Mouse (Mus musculus) bone marrow, adult 2 months (tissue): ENCODE results near the gene Actb. TPM values are rescaled to one million over a fixed set of nuclear protein-coding genes. Genes with fewer than 3 reads are reported as not detected.

Experiments used
- H3K27ac ChIP-seq: fragments of 200-500 bp; 2 replicates; pipeline ENCODE4 v1.5.1; 2012; ENCODE audit warnings: low read depth, mild to moderate bottlenecking, control low read depth, inconsistent platforms, low read length; ENCODE audit not compliant: control insufficient read depth, poor library complexity, insufficient read depth
- H3K4me1 ChIP-seq: fragments of 200-500 bp; 2 replicates; pipeline ENCODE4 v1.6.1; 2011; ENCODE audit warnings: low read length; ENCODE audit not compliant: control insufficient read depth, insufficient read depth
- H3K4me3 ChIP-seq: fragments of 200-500 bp; replicated peaks from 2 replicates; pipeline ENCODE3; 2011; ENCODE audit warnings: mild to moderate bottlenecking, low read depth, low read length, control low read depth; ENCODE audit not compliant: control insufficient read depth
- CTCF ChIP-seq: fragments of 200-500 bp; IDR thresholded peaks from 2 replicates; pipeline ENCODE4 v1.5.1; 2011; ENCODE audit warnings: low read length, control low read depth; ENCODE audit not compliant: control insufficient read depth, insufficient read depth
- POLR2A ChIP-seq: fragments of 200-500 bp; IDR thresholded peaks from 2 replicates; pipeline ENCODE4 v1.6.1; 2011; ENCODE audit warnings: low read depth, mild to moderate bottlenecking, control low read depth, low read length, borderline replicate concordance; ENCODE audit not compliant: control insufficient read depth
- WGBS: fragments of 180-500 bp; shearing (Covaris S2); methylation state at CpG from one replicate; pipeline ENCODE4 v1.1.7; 2018; 5-methylcytosine and 5-hydroxymethylcytosine counted together
- polyA plus RNA-seq: library from polyadenylated mRNA; stranded (reverse); fragments of >200 nt; gene quantifications from 2 replicates; pipeline ENCODE4 v1.2.4, GENCODE M21; 2011; ENCODE audit warnings: low replicate concordance; ENCODE audit not compliant: missing spikeins, insufficient read depth, insufficient read length

The Actb gene
- polyA plus RNA-seq, 1 experiment: 7,097 TPM

DNA sequence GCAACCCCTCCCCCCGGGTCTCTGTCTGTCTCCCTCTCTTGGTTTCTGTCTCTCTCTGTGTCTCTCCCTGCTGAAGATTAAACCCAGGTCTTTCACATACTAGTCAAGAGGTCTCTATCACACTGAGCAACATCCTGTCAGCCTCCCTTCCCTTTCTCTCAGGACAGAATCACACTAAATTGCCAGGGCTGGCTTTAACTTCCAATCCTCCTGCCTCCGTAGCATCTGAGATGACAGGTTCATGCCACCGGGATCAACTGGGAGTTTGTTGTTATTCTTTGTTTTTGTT, 20.3 kb upstream of the Actb start:
- WGBS: 57% methylated on average over 3 of the region's 3 CpGs
- Histone ChIP-seq H3K27ac (peak overlapping the region; percentile 83), H3K4me1 (peaks cover 10% of the 10 kb centered on the region), H3K4me3 (no peak overlapping the region)
- TF ChIP-seq CTCF (no peak), POLR2A (no peak)

GRCm38 (mm10) chr5:142926204-142926939, 19.8 kb upstream of the Actb start:
- H3K27ac ChIP-seq: peak overlapping the region; percentile 83
- H3K4me1 ChIP-seq: peaks cover 14% of the 10 kb centered on the region
- WGBS: 13% methylated on average over 13 of the region's 13 CpGs
- H3K4me3 ChIP-seq: peak overlapping the region; percentile 33
- TF ChIP-seq CTCF (no peak), POLR2A (peak; percentile 36; the same call in 1 of the 2 replicates)

GRCm38 (mm10) chr5:142924336-142924959, 17.9 kb upstream of the Actb start:
- Histone ChIP-seq H3K4me1 (peaks cover 13% of the 10 kb centered on the region; the same call in 1 of the 2 replicates), H3K4me3 (no peak overlapping the region), H3K27ac (no peak overlapping the region)
- TF ChIP-seq CTCF: no peak
- no peak for TF ChIP-seq POLR2A
- WGBS: 83% methylated on average over 12 of the region's 12 CpGs

GRCm38 (mm10) chr5:142923781-142924180, 17.2 kb upstream of the Actb start:
- peaks cover 13% of the 10 kb centered on the region; the same call in 1 of the 2 replicates for H3K4me1 ChIP-seq
- H3K4me3 ChIP-seq: no peak overlapping the region
- H3K27ac ChIP-seq: no peak overlapping the region
- WGBS: 74% methylated on average over 3 of the region's 3 CpGs
- TF ChIP-seq CTCF (no peak), POLR2A (no peak)

DNA sequence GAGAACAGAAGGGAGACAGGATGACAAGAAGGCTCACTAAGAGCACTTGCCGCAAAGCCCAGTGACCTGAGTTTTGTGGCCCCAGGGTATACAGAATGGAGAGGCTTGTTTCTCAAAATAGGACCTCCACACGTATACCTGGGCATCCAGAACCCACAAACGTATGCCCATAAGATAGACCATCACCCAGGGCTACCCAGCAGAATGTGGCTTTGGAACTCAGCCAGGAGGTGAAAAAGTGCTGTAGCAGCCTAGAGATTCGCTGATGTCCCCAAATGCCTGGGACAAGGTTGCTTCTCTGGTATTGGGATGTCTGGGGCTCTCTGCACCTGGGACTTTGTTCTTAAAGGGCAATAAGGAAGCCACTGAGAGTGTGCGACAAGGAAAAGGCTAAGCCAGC, 15.7 kb upstream of the Actb start:
- H3K27ac ChIP-seq: peak overlapping the region; percentile 94; the same call in 1 of the 2 replicates
- H3K4me1 ChIP-seq: peaks cover 10% of the 10 kb centered on the region; the same call in 1 of the 2 replicates
- H3K4me3 ChIP-seq: no peak overlapping the region
- WGBS: 58% methylated on average over 5 of the region's 5 CpGs
- TF ChIP-seq CTCF (no peak), POLR2A (no peak)

DNA sequence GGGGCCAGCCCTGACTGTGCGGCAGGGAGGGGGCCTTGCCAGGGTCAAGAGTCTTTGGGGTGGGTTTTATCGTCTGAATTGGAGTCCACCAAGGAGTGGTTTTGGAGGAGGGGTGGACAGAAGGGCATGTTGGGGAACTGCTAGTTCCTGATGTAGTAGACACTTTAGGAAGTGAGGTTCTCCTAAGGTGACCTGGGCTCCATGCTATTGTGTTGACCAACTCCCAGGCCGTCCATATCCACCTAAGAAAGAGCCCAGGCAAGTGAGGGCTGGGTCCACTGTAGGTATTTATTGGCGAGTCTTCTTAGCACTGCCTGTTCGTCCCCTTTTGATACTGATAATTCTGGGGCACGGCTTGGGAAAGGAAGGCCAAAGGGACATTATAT, 14.5 kb upstream of the Actb start:
- WGBS: 25% methylated on average over 6 of the region's 6 CpGs
- Histone ChIP-seq H3K27ac (peak overlapping the region; percentile 94), H3K4me1 (peaks cover 10% of the 10 kb centered on the region; the same call in 1 of the 2 replicates), H3K4me3 (no peak overlapping the region)
- TF ChIP-seq CTCF: no peak
- no peak for TF ChIP-seq POLR2A

GRCm38 (mm10) chr5:142920311-142921073, 13.9 kb upstream of the Actb start:
- H3K4me3 ChIP-seq: no peak overlapping the region
- peaks cover 10% of the 10 kb centered on the region; the same call in 1 of the 2 replicates for H3K4me1 ChIP-seq
- TF ChIP-seq CTCF: peak; percentile 36; the same call in 1 of the 2 replicates
- peak; percentile 81 for TF ChIP-seq POLR2A

DNA sequence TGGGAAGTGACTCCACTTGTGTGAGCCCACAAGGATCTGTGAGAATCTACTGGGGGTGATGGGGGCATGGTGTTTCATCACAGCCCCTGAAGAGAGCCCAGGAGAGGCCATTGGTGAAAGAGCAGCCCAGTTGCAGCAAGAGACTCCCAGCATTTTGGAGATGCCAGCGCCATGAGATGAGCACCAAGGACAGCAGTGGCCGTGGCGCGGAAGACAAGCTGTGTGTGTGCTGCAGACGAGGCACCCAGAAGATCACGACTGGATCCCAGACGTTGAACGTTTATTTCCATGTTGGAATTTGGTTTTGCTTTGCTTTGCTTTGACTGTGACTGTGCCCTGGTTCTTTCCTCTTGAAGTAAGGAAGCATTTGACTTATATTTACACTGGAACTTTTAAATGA, 10.8 kb upstream of the Actb start:
- peaks cover 10% of the 10 kb centered on the region; the same call in 1 of the 2 replicates for H3K4me1 ChIP-seq
- no peak overlapping the region for H3K4me3 ChIP-seq
- TF ChIP-seq POLR2A (no peak), CTCF (no peak)
- no peak overlapping the region for H3K27ac ChIP-seq
- WGBS: 94% methylated on average over 8 of the region's 8 CpGs

More at GRCm38 (mm10) chr5:142920311-142921073, 13.9 kb upstream of the Actb start:
- 9% methylated on average over 8 of the region's 8 CpGs for WGBS
- H3K27ac ChIP-seq: peak overlapping the region; percentile 94
